Mouse (Mus musculus): ENCODE data around the gene Gnb2. TPM values are rescaled to one million over a fixed set of nuclear protein-coding genes. Genes with fewer than 3 reads are reported as not detected.
A peak's percentile ranks its signal among the peaks of the same experiment; 100 is the strongest.

Gnb2 gene
- total RNA-seq (2021) = 100 to 1,000 TPM; 301 to 324 TPM
- long read RNA-seq, experiment 1, transcript Gnb2-201 (10 exons, 1,860 nt) = major isoform, 127 of 141 reads
- long read RNA-seq, experiment 1, partial matches to known transcripts = 4 of 141 reads
- long read RNA-seq, experiment 1, other reads (novel, unspliced or antisense) = 8 of 141 reads
- long read RNA-seq, experiment 2, transcript Gnb2-201 (10 exons, 1,860 nt) = major isoform, 130 of 150 reads
- long read RNA-seq, experiment 2, partial matches to known transcripts = 9 of 150 reads
- long read RNA-seq, experiment 2, other reads (novel, unspliced or antisense) = 7 of 150 reads

DNA sequence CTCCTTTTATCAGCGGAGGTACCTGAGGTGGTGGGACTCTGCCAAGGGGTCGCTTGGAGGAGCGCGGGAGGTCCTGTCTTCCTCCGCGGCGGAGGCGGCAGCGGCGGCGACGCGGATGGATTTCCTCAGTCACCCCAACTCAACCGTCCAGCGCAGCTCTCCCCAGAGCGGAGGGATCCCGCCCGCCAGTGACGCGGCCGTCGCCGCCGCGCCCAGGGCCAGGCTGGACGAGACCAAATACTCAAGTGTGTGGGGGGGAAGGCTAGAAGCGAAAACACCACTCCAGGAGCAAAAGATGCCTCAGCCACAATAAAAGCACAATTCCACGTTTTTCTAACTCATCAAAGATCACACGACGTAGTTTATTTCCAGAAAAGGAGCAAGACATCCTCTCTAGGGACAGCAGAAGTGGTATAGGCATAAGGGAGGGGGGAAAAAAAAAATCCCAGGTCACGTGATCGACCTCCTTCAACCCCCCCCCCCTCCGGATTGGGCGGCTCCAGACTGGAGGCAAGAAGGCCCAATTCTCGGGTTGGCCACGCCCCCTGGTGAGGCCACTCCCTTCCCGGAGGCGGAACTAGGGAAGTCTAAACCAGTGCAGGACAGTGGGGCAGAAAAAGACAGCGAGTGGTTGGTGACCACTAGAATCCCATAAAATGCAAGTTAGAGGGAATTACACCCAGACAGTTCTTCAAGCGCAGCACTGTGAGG is at the start of gene Gnb2, which contains the start of gene Epo:
Gnb2 (minus strand) TSS at position 394 of the 711 bp plus-strand sequence.
Epo (minus strand) TSS at position 126 of the 711 bp plus-strand sequence.
- peak; percentile 98 for DNase-seq

DNA sequence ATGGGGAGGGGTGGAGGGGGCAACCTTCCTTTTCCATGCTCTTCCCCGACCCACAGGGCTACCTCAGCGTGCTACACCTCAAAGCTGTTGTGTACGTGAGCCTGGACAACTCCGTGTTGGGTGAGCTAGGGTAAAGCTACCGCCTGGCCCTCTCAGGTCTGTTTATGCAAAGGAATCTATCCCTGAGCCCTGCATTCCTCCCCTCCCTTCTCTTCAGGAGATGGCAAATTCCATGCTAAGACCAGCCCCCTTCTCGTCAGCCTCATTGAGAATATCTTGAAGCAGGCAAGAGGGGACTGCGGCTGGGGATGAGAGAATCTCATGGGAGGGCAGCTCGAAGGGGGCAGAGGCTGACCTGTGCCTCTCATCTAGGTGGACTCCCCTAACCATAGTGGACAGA is 49.4 kb upstream of the Gnb2 start:
- no peak for DNase-seq

GRCm38 (mm10) chr5:137580246-137580645 is 46.9 kb upstream of the Gnb2 start:
- no peak for DNase-seq

DNA sequence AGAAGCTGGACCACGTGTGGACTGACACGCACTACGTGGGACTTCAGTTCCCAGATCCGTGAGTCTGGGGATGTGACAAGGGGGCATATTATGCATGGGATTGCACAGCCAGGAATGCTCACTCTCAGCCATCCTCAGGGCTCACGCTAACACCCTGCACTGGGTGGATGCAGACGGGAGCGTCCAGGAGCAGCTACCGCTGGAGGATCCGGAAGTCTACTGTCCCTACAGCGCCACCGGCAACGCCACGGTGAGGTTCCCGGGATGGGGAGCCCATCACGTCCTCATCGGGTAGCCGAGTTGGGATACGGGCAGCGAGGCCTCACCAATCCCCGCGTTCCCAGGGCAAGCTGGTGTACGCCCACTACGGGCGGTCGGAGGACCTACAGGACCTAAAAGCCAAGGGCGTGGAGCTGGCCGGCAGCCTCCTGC is 41.2 kb upstream of the Gnb2 start:
- DNase-seq = peak; percentile 42

GRCm38 (mm10) chr5:137570691-137571586 is 37.6 kb upstream of the Gnb2 start:
- no peak for DNase-seq

DNA sequence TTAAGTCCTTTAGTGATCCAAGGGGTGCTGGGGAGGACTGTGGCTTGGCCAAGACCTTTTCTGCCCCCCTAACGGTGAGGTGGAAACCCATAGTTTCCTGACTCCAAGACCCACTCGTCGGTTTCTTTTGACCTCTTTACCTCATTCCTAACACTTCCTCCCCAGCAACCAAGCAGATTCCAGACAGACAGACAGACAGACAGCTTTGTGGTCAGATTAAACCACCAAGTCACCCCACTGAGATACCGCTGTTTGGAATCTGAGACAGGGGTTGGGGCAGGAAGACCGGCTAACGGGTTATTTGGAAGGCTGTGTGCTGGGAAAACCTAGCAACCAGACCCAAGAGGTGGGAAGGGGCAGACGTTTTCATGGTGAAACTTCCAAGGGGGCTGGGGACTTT is 36.9 kb upstream of the Gnb2 start:
- DNase-seq = no peak

- peak; percentile 27 for DNase-seq
These were observed 36.4 kb upstream of the Gnb2 start, which contains the start of gene Tfr2 for GRCm38 (mm10) chr5:137569665-137570064. Gene Tfr2 (plus strand): TSS chr5:137569840.

GRCm38 (mm10) chr5:137569031-137569430 is 35.7 kb upstream of the Gnb2 start:
- no peak for DNase-seq

DNA sequence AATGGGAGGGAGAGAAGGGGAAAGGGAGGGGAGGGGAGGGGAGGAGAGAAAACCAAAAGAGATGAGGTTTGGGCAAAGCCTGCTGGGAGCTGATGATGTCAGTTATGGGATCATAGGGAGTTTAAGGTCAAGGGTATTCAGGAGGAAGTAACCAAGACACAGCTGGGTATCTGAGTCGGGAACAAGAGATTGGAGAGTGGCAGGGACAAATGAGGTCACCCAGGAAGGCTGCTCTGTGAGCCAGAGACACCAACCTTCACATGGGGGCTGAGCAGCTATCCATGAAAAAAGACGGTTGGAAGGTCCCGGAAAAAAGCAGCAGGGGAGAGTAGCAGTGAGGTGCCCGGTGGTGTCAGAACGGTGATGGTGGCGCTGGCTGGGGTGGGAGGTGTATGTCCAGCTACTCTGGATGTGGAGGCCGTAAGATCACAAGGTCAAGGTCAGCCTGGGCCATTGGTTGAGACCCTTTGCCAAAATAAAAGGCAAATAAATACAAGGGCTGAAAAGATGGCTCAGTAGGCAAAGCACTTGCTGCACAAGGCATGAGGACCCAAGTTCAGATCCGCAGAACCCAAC is 35.0 kb upstream of the Gnb2 start:
- DNase-seq = no peak

DNA sequence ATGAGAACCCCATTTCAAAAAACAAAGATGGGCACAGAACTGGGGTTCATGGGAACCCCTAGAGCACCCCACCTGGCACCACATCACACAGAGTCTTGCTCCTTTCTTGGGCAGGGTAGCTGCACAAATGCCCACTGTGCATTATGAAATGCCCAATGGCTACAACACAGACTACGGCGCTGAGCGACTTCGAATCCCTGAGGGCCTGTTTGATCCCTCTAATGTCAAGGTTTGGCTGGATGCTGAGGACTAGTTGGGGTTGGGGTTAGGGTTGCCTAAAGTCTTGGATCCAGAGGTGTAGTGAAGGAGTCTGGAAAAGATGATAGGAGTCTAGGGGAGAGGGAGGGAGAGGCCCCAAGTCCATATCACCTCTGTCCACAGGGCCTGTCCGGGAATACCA is 33.1 kb upstream of the Gnb2 start:
- no peak for DNase-seq

DNA sequence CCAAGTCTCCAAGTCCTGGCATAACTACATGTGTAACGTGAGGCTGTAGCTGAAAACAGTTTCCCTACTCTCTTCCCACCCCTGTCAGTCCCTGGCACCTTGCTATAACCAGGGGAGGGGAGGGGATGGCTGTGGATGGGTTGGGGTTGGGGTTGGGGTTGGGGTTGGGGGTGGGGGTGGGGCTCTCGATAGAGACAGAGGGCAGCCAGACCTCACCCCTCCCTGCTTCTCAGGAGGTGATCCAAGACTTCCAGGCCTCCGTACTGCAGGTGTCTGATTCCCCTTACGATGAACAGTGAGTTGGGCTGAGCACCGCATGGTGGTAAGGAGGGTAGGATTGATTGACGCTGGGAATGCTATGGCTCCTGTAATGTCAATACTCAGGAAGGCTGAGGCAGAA is 32.4 kb upstream of the Gnb2 start:
- no peak for DNase-seq

GRCm38 (mm10) chr5:137562965-137563364 is 29.7 kb upstream of the Gnb2 start:
- DNase-seq = no peak

- no peak for DNase-seq
These were observed 28.2 kb upstream of the Gnb2 start for GRCm38 (mm10) chr5:137561556-137561955.

DNA sequence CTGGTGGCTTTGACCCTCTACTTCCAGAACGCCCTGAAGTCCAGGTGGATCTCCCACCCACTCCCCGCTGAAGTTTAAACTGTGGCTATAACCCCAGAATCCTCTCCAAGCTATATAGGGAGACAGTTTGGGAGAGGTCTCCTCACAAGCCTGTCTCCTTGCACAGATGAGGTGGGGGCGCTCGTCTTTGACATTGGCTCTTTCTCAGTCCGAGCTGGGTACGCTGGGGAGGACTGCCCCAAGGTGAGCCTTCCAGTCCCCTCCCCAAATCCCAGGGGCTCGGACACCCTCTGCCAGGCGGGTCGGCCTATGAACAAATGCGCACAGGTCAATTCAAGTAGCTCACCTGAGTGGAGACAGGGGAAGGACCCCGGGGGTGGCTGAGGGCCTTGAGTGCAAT is 20.6 kb upstream of the Gnb2 start:
- no peak for DNase-seq

DNA sequence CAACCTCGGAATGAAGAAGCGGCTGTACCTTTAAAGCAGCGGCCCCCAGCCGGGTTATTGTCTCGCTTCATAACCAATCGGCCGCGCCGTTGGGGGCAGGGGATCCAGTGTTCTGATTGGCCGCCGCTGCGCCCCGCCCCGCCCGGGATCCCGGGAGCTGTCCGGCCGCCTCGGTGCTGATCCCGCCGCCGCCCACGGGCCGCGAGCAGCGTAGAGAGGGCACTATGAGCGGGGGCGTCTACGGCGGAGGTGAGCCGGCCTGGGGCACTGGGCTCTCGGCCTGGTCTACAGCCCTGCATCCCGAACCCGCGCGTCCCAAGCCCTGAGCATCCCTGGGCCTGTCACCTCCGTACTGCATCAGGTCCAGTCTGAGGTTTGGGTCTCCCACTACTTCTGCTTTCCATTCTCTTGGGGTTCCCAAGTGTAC is 20.1 kb upstream of the Gnb2 start, which contains the start of gene Actl6b:
Actl6b (plus strand) TSS at position 107 of the 427 bp plus-strand sequence.
- peak; percentile 79 for DNase-seq

GRCm38 (mm10) chr5:137553000-137553399 is 19.7 kb upstream of the Gnb2 start:
- DNase-seq = no peak

DNA sequence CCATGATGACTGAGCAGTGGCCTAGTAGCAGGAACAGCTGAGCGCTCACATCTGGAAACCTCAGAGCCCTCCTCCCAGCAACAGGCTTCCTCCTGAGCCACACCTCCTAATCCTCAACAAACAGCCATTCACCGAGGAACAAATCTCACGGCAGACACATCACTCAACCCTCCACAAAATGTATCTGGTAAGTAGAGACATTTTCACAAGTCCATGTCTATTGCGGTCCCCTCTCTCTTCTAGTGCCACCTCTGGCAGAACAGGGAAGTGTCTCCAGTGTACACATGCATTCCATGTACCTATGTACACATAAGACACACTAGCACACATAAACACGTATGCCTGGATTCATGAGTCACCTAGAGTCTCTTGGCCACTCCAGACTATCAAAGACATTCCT is 17.8 kb upstream of the Gnb2 start:
- DNase-seq = no peak

GRCm38 (mm10) chr5:137549840-137550239 is 16.5 kb upstream of the Gnb2 start:
- DNase-seq = no peak

GRCm38 (mm10) chr5:137545596-137545995 is 12.3 kb upstream of the Gnb2 start:
- no peak for DNase-seq

GRCm38 (mm10) chr5:137544926-137545325 is 11.6 kb upstream of the Gnb2 start:
- DNase-seq = no peak

GRCm38 (mm10) chr5:137541768-137542540 is 8.6 kb upstream of the Gnb2 start:
- no peak for DNase-seq

Data from gastrocnemius, postnatal 10 days (tissue).